8 mouse cellular contexts compared by ENCODE assay signal in genomic region chr6:24564886-24565285, GRCm38 (mm10).
"Had no signal": no experiment of that assay in that cellular context is flagged by ENCODE, and none has a peak within 500 bp of the region (broad histone marks: within the 10 kb centered on the region; RNA-seq: fewer than 3 reads in every experiment).

No protein-coding gene starts in this region.

- DNase-seq: liver, postnatal 0 days; lung, adult 2 months; lung, postnatal 14 days; lung, postnatal 36 days; right cerebral cortex, postnatal 14 days; thymus, adult 2 months; thymus, postnatal 25 days; thymus, postnatal 4 days had no signal
